8 mouse cellular contexts compared by ENCODE assay signal in genomic region chr3:88913511-88914383, GRCm38 (mm10). TPM values are rescaled to one million over a fixed set of nuclear protein-coding genes. Genes with fewer than 3 reads are reported as not detected.
DNase-seq lines count a peak whose midpoint lies in the region; ATAC-seq lines count a peak whose summit lies in the region.

Gene Msto1 (minus strand): TSS chr3:88913999.

- H3K9ac ChIP-seq in intestine, embryonic 14.5 days (ENCODE audit: low read length): peak within 1 kb of the TSS; percentile 61

- peak; percentile 94 to 98 for DNase-seq in adrenal gland, adult (ENCODE audit: inconsistent age in 2 of 2, low spot score in 1 of 2)
- DNase-seq in embryo, embryonic 10.5 days (ENCODE audit: low spot score): peak; percentile 96
- peak; percentile 91 for DNase-seq in gastrocnemius, postnatal 25 days
- DNase-seq in intestine, embryonic 14.5 days (ENCODE audit: low spot score): peak; percentile 90
- DNase-seq in left cerebral cortex, postnatal 14 days (ENCODE audit: low spot score in 2 of 2): peak; percentile 93
- DNase-seq in mesoderm, embryonic 11.5 days (ENCODE audit: low read depth, low spot score): peak; percentile 92
- peak; percentile 91 to 92 for DNase-seq in right cerebral cortex, postnatal 36 days (ENCODE audit: low spot score in 2 of 2)
- peak; percentile 93 for DNase-seq in yolk sac, embryonic 10.5 days (ENCODE audit: low spot score)

- peak; percentile 95 for ATAC-seq in intestine, embryonic 14.5 days (replicated peaks; ENCODE audit: low FRiP score, low TSS enrichment, low read depth)

- intact Hi-C loops in left cerebral cortex, postnatal 14 days (cut with DNase I): no loop called here

- H3K4me2 ChIP-seq in intestine, embryonic 14.5 days (ENCODE audit: low read length): peak within 1 kb of the TSS; percentile 85

- H3K27me3 ChIP-seq in intestine, embryonic 14.5 days (replicated peaks; ENCODE audit: control insufficient read depth, insufficient read depth, low read length): no peaks in the 10 kb centered on the region

- peak within 1 kb of the TSS; percentile 69 for H3K4me3 ChIP-seq in intestine, embryonic 14.5 days (ENCODE audit: low read depth, low read length)

- peak within 1 kb of the TSS; percentile 83 for H3K27ac ChIP-seq in intestine, embryonic 14.5 days (ENCODE audit: low read depth)

- H3K36me3 ChIP-seq in intestine, embryonic 14.5 days (ENCODE audit: control insufficient read depth, insufficient read depth, low read length): peaks cover 38% of the 10 kb centered on the region

- no peaks in the 10 kb centered on the region for H3K9me3 ChIP-seq in intestine, embryonic 14.5 days (ENCODE audit: control insufficient read depth, low read length)

- WGBS in intestine, embryonic 14.5 days: under 1% methylated on average over 59 of the region's 62 CpGs

- peaks cover 9% of the 10 kb centered on the region for H3K4me1 ChIP-seq in intestine, embryonic 14.5 days (replicated peaks; ENCODE audit: control insufficient read depth, insufficient read depth, low read length)

RNA-seq across cellular contexts. Expression of gene Msto1, which starts in this region (rescaled TPM):
- total RNA-seq in gastrocnemius, postnatal 25 days (2021): 1 to 10 TPM; 6.6 to 9.8 TPM
- polyA plus RNA-seq in intestine, embryonic 14.5 days (2014; fragmentation: Nextera tagmentation; extraction: Ambion mirVana): 52.9 and 56.0 TPM in 2 replicates
- total RNA-seq in left cerebral cortex, postnatal 14 days (2021): 10 to 100 TPM; 22.8 to 28.7 TPM

Comparison
In these comparisons a context has a peak if more than half of its experiments do, and no peak if none do; other contexts are left out.
1. Peak in every context shown above with its lines: DNase-seq, ATAC-seq, H3K4me3 ChIP-seq and H3K27ac ChIP-seq.